Mouse (Mus musculus): ENCODE results near the gene Zcchc24. TPM values are rescaled to one million over a fixed set of nuclear protein-coding genes. Genes with fewer than 3 reads are reported as not detected.

Zcchc24 gene
- polyA plus RNA-seq, 1 experiment from 2014 or later: 12.3 TPM

- ATAC-seq (replicated peaks): no peak
- no peaks in the 10 kb centered on the region for H3K27me3 ChIP-seq
- H3K9me3 ChIP-seq: no peaks in the 10 kb centered on the region
- H3K9ac ChIP-seq (replicated peaks): no peak overlapping the region
- WGBS: 66% methylated on average over 5 of the region's 5 CpGs
- no peaks in the 10 kb centered on the region for H3K36me3 ChIP-seq
- H3K4me2 ChIP-seq (replicated peaks): no peak overlapping the region
- no peak overlapping the region for H3K4me3 ChIP-seq
- H3K4me1 ChIP-seq: 0 out of 2 replicates have a peak, but pooled peaks cover 6% of the 10 kb centered on the region
- H3K27ac ChIP-seq (replicated peaks): no peak overlapping the region
Observed at GRCm38 (mm10) chr14:25741840-25742367, 26.9 kb downstream of the Zcchc24 start.

GRCm38 (mm10) chr14:25741211-25741610, 27.6 kb downstream of the Zcchc24 start:
- WGBS: 76% methylated on average over 3 of the region's 3 CpGs
- peaks cover 11% of the 10 kb centered on the region for H3K4me1 ChIP-seq
- no peak for ATAC-seq (replicated peaks)
- no peaks in the 10 kb centered on the region for H3K36me3 ChIP-seq
- no peaks in the 10 kb centered on the region for H3K9me3 ChIP-seq
- no peak overlapping the region for H3K4me3 ChIP-seq
- no peak overlapping the region for H3K4me2 ChIP-seq (replicated peaks)
- no peaks in the 10 kb centered on the region for H3K27me3 ChIP-seq
- H3K9ac ChIP-seq (replicated peaks): no peak overlapping the region
- no peak overlapping the region for H3K27ac ChIP-seq (replicated peaks)

GRCm38 (mm10) chr14:25739957-25740565, 28.8 kb downstream of the Zcchc24 start:
- ATAC-seq (replicated peaks): no peak
- H3K27ac ChIP-seq (replicated peaks): no peak overlapping the region
- 70% methylated on average over 4 of the region's 4 CpGs for WGBS
- no peaks in the 10 kb centered on the region for H3K9me3 ChIP-seq
- no peaks in the 10 kb centered on the region for H3K27me3 ChIP-seq
- H3K9ac ChIP-seq (replicated peaks): no peak overlapping the region
- peaks cover 17% of the 10 kb centered on the region for H3K4me1 ChIP-seq
- H3K4me3 ChIP-seq: no peak overlapping the region
- no peak overlapping the region for H3K4me2 ChIP-seq (replicated peaks)
- no peaks in the 10 kb centered on the region for H3K36me3 ChIP-seq

- Histone ChIP-seq H3K4me3 (no peak overlapping the region), H3K4me1 (peaks cover 26% of the 10 kb centered on the region), H3K4me2 (replicated peaks) (no peak overlapping the region), H3K9me3 (no peaks in the 10 kb centered on the region), H3K27ac (replicated peaks) (no peak overlapping the region), H3K27me3 (no peaks in the 10 kb centered on the region), H3K36me3 (no peaks in the 10 kb centered on the region), H3K9ac (replicated peaks) (no peak overlapping the region)
- 56% methylated on average over 14 of the region's 14 CpGs for WGBS
- ATAC-seq (replicated peaks): no peak
Observed at GRCm38 (mm10) chr14:25738591-25739001, 30.2 kb downstream of the Zcchc24 start.

- ATAC-seq (replicated peaks): peak; percentile 51; the same call in 1 of the 2 replicates
- H3K4me2 ChIP-seq (replicated peaks): no peak overlapping the region
- H3K4me3 ChIP-seq: no peak overlapping the region
- peaks cover 26% of the 10 kb centered on the region for H3K4me1 ChIP-seq
- H3K9me3 ChIP-seq: no peaks in the 10 kb centered on the region
- no peak overlapping the region for H3K9ac ChIP-seq (replicated peaks)
- H3K27ac ChIP-seq (replicated peaks): peak overlapping the region; percentile 42; the same call in 1 of the 2 replicates
- WGBS: 52% methylated on average over 6 of the region's 6 CpGs
- H3K36me3 ChIP-seq: no peaks in the 10 kb centered on the region
- H3K27me3 ChIP-seq: no peaks in the 10 kb centered on the region
Observed at GRCm38 (mm10) chr14:25736589-25736988, 32.2 kb downstream of the Zcchc24 start.

GRCm38 (mm10) chr14:25736140-25736539, 32.7 kb downstream of the Zcchc24 start:
- Histone ChIP-seq H3K27me3 (no peaks in the 10 kb centered on the region), H3K4me1 (peaks cover 26% of the 10 kb centered on the region), H3K9me3 (no peaks in the 10 kb centered on the region), H3K9ac (replicated peaks) (no peak overlapping the region), H3K4me2 (replicated peaks) (no peak overlapping the region), H3K4me3 (no peak overlapping the region), H3K36me3 (no peaks in the 10 kb centered on the region), H3K27ac (replicated peaks) (0 out of 2 replicates have a peak overlapping the region, but pooled peaks have one; percentile 42)
- no peak for ATAC-seq (replicated peaks)
- WGBS: 89% methylated on average over 3 of the region's 3 CpGs

GRCm38 (mm10) chr14:25734736-25735716, 33.8 kb downstream of the Zcchc24 start:
- 32% methylated on average over 17 of the region's 17 CpGs for WGBS
- Histone ChIP-seq H3K9ac (replicated peaks) (no peak overlapping the region), H3K36me3 (no peaks in the 10 kb centered on the region), H3K4me3 (no peak overlapping the region), H3K9me3 (no peaks in the 10 kb centered on the region), H3K4me1 (peaks cover 26% of the 10 kb centered on the region), H3K27ac (replicated peaks) (peak overlapping the region; percentile 48), H3K27me3 (no peaks in the 10 kb centered on the region), H3K4me2 (replicated peaks) (no peak overlapping the region)
- peak; percentile 69 for ATAC-seq (replicated peaks)

GRCm38 (mm10) chr14:25727149-25727510, 41.7 kb downstream of the Zcchc24 start:
- H3K4me3 ChIP-seq: no peak overlapping the region
- 79% methylated on average over 5 of the region's 5 CpGs for WGBS
- no peak overlapping the region for H3K4me2 ChIP-seq (replicated peaks)
- H3K27me3 ChIP-seq: no peaks in the 10 kb centered on the region
- no peaks in the 10 kb centered on the region for H3K9me3 ChIP-seq
- no peak overlapping the region for H3K27ac ChIP-seq (replicated peaks)
- no peak for ATAC-seq (replicated peaks)
- no peak overlapping the region for H3K9ac ChIP-seq (replicated peaks)
- H3K36me3 ChIP-seq: no peaks in the 10 kb centered on the region
- H3K4me1 ChIP-seq: no peaks in the 10 kb centered on the region; the same call in 1 of the 2 replicates

GRCm38 (mm10) chr14:25726226-25727148, 42.4 kb downstream of the Zcchc24 start:
- Histone ChIP-seq H3K9ac (replicated peaks) (no peak overlapping the region), H3K27me3 (no peaks in the 10 kb centered on the region), H3K27ac (replicated peaks) (no peak overlapping the region), H3K36me3 (no peaks in the 10 kb centered on the region), H3K4me2 (replicated peaks) (no peak overlapping the region), H3K4me3 (no peak overlapping the region), H3K4me1 (no peaks in the 10 kb centered on the region; the same call in 1 of the 2 replicates), H3K9me3 (no peaks in the 10 kb centered on the region)
- WGBS: 58% methylated on average over 20 of the region's 20 CpGs
- ATAC-seq (replicated peaks): no peak

- Histone ChIP-seq H3K27me3 (no peaks in the 10 kb centered on the region), H3K36me3 (no peaks in the 10 kb centered on the region), H3K9me3 (no peaks in the 10 kb centered on the region), H3K4me3 (no peak overlapping the region), H3K4me1 (no peaks in the 10 kb centered on the region; the same call in 1 of the 2 replicates), H3K4me2 (replicated peaks) (no peak overlapping the region), H3K27ac (replicated peaks) (no peak overlapping the region), H3K9ac (replicated peaks) (no peak overlapping the region)
- 45% methylated on average over 4 of the region's 4 CpGs for WGBS
- no peak for ATAC-seq (replicated peaks)
Observed at GRCm38 (mm10) chr14:25725690-25726089, 43.1 kb downstream of the Zcchc24 start.

- Histone ChIP-seq H3K9me3 (no peaks in the 10 kb centered on the region), H3K27ac (replicated peaks) (no peak overlapping the region), H3K4me3 (no peak overlapping the region), H3K4me2 (replicated peaks) (no peak overlapping the region), H3K27me3 (no peaks in the 10 kb centered on the region), H3K4me1 (no peaks in the 10 kb centered on the region; the same call in 1 of the 2 replicates), H3K36me3 (no peaks in the 10 kb centered on the region), H3K9ac (replicated peaks) (no peak overlapping the region)
- 69% methylated on average over 11 of the region's 11 CpGs for WGBS
- ATAC-seq (replicated peaks): no peak
Observed at GRCm38 (mm10) chr14:25725032-25725497, 43.8 kb downstream of the Zcchc24 start.

Measured in forebrain, embryonic 15.5 days (tissue).